Mouse (Mus musculus) lung, postnatal 0 days (tissue): ENCODE measurements around the gene Hbb-bh1.
"Not testable (repeated sequence)": the region's sequence is repeated elsewhere in the genome, so short reads cannot be mapped to it uniquely, and the experiment has no call there.

ENCODE experiments used
- CTCF ChIP-seq: IDR thresholded peaks from 2 replicates; pipeline ENCODE4 v1.5.1; 2016; ENCODE audit warnings: antibody characterized with exemption, mild to moderate bottlenecking
- EP300 ChIP-seq: IDR thresholded peaks from 2 replicates; pipeline ENCODE4 v1.6.1; 2016; ENCODE audit warnings: antibody characterized with exemption, mild to moderate bottlenecking, control low read depth

DNA sequence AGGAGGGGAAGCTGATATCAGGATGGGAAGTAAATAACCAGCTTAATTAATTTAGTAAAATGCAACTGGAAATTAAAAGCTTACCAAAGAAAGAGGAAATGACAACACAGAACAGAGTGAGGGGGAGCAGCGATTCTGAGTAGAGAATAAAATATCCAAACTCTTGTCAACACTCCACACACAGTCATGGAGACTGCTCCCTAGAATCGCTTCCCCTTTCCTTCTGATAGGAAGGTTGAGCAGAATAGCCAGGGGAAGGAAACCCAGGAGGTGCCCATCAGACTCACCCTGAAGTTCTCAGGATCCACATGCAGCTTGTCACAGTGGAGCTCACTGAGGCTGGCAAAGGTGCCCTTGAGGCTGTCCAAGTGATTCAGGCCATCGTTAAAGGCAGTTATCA lies 29.8 kb downstream of the Hbb-bh1 start:
- not testable (repeated sequence) for TF ChIP-seq CTCF, EP300
